Mouse (Mus musculus) ZHBTc4 (cell line): ENCODE measurements at regions not wholly inside any gene's neighbourhood (a gene's known extent, or its start where the extent isn't known, plus 50 kb on each side); places are given as distances from the start of the nearest gene placed in this dataset.
A peak's percentile ranks its signal among the peaks of the same experiment; 100 is the strongest.
"Not testable (repeated sequence)": the region's sequence is repeated elsewhere in the genome, so short reads cannot be mapped to it uniquely, and the experiment has no call there.

Experiments
- DNase-seq: peaks from one replicate; pipeline ENCODE4 v3.0.0-alpha.2; 2011; ENCODE audit warnings: low read depth, low spot score

DNA sequence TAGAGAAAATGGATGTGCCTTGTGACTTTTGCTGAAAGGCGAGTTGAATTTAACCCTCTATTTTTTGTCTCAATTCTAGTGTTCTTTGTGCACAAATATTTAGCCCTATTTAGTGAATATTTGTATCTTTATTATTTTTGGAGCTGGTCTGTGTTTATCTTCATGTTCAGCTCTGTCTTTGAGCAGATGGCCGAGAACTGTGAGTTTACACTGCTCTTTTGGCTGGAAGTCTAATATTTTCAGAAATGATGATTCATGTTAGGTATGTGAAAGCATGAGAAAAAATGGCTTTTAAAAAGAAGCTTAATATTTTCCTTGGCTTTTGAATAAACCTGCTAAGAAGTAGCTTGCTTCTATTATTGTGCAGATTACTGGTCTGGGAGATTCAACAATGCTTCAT, 505.4 kb downstream of the Sema5a start:
- no peak for DNase-seq

DNA sequence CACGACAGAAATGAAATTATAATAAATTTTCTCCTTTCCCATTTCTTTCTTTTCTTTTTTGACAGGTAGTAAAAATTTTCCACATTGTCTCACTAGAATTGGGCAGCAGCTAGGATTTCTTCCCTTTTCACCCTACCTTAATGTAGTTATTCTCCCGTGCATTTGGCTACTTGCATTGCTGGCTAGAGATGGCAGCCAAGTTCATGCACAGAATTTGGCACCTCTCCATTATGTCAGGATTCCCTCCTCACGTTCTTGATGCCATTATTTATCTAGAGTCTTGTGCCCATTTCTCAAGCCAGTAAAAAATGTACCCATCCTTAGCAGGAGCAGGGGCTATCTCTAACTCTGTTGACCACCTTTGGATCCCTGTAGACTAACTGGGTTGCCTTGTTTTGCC, 507.4 kb downstream of the Sema5a start:
- no peak for DNase-seq

DNA sequence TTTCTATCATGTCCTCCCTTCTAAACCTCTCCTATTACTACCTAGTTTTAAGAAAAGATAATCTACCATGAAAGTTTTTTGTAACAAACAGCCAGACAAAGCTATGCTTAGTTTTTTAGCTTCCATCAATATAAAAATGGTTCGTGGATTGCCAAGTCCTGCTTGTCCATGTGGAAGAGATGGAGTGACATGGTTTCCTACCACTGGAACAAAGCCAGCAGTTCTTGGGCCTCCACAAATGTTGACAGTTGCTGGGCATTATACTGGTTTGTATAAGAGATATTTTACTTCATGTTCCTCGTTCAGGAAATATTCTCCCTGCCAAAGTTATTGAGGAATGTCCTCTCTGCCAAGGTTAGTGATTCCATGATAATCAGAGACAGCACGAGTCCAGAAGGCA, 515.5 kb downstream of the Sema5a start:
- no peak for DNase-seq

DNA sequence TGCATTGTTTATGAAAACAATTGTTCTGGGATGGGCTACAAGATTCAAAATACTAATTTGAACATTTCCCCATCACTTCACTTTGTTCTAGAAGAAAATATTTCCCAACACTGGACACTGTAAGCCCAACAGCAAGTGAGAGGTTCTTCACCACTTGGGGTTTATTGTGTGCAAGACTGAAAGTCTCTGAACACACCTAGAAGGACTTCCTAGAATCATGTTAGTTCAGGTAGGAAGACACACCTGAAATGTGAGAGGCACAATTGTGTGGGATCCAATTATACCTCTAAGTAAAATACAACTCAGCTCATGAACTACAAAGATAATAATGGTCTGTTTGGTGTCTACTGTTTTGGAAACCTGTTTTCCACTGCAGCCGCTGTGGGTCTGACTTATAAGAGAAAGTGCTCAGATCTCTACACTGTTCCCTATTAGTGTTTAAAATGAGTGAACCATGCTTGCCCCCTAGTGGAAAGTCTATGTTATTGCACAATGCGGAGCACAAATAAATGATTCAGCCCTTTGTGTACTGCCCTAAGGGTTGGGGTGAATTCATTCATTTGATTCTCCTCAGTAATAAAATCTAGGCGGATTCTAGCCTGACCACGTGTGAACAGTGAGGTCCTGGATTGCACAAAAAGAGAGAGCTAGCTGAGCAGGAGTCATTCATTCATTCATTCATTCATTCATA, 521.5 kb downstream of the Sema5a start:
- peak; percentile 18 for DNase-seq

DNA sequence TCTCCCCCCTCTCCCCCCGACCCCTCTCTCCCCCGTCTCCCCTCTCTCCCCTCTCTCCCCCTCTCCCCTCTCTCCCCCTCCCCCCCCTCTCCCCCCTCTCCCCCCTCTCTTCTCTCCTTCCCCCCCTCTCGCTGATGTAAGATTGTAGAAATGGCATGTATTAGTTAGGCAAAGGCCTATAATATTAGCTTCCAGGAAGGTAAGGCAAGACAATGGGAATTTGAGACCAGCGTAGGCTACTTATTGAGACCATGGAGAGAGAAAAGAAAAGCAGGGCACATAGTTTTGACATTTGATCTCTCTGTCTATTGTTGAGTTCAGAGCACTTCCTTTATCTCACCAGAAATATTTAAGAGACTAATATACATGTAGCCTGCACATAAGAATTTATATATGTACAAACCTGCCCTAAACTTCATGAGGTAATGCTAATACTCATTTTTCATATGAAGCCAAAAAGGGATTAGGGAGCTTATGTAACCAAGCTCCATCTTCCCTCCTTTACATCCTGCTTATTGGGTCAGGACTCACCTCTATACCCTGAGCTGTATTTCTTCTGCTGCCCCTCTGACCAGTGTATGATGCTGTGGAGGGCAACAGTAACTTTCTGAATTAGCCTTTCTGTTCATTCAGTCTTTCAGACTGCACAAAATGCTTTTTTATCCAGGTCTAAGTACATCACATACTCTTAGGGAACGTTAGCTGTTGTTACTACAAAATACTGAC, 522.3 kb downstream of the Sema5a start:
- DNase-seq: no peak

DNA sequence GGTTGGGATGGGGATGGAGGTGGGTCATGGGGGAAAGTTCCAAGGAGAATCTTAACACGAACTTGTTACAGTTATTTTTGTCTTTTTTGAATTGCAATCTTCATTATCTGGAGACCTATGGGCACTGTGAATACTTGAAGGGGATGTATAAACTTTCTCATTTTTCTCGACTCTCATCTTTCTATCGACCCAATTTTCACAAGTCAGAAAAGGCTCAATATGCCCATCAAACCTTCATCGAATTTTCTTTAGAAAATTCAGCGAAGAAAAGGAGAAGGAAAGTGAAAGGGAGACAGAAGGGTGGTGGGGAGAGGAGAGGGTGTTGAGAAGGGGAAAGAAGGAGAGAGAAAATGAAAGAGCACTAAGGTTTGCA, 533.6 kb downstream of the Sema5a start:
- not testable (repeated sequence) for DNase-seq

DNA sequence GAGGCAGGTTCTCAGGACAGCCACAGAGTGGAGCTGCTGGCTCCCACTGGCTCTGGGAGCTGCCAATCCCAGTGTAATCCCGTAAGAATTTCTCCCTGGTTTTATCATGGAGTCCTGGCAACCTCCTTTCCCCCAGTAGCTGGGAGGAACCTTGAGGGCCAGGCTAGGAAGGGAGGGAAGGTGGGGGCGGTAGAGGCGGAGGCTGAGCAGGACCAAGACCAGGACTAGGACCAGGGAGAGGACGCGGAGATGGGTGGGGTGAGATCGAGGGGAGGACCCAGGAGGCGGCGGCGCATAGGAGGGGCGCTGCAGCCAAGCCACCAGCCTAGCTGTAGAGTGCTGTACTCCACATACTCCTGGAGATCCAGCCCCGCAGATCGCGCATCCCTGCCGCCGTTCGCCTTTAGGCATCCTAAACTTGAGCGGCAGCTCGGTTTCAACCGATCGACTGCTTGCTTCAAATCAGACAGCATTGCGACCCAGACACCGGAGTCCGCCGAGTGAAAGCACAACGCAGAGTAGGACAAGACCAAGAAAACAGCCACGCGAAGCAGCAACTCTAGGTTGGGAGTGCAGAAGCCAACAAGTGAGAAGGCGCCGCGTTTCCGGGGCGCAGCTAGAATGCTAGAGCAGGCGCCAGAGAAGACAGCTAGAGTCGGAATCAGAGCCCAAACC, 534.1 kb downstream of the Sema5a start:
- peak; percentile 69 for DNase-seq

DNA sequence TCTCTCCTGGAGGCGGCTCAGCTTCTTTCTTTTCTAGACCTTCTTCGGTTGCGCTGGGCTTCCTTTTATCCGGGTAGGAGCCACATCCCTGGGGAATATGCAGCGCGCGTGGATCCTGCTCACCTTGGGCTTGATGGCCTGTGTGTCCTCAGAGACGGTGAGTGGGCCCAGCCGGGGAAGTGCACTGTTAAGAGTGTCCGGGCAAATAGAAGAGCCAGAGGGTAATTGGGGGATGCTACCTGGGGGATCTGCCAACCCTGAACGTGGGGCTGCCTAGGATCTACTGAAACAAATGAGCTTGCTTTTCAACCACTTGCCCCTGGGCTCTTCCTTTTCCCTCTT, 534.6 kb downstream of the Sema5a start:
- not testable (repeated sequence) for DNase-seq

DNA sequence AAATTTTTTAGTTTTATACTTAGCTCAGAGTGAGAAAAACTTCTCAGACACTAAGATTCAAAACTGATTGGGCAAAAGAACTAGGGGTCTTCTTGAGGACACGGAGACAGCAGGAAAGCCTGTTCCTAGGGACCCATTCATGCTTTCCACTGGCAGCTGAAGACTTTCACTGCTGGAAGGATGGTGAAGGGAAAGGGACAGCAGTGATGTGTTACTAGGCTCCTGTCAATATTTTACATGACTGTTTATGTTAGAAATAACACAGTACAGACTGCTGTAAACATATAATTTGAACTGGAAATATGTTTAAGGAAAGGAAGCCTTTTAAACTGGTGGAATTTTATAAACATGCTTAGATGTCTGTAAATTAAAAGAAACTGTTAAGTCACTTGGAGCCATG, 537.0 kb downstream of the Sema5a start:
- DNase-seq: not testable (repeated sequence)

DNA sequence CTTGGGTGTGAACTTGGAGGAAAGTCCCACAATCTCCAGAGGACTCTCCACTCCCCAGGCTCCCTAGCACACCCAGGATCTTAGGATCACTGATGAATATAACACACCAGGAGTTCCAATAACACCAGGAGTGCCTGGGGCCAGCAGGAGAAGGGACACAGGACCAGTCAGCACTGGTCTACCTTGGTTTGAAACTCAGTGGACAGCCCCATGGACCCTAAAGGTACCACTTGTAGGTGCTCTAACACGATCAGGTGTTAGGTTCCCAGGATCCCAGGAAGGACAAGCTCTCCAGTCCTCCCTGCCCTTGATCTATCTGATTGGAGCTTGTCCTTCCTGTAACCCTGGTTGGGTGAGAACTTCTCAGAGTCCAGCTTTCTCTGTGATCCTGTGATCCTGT, 554.6 kb downstream of the Sema5a start:
- no peak for DNase-seq

DNA sequence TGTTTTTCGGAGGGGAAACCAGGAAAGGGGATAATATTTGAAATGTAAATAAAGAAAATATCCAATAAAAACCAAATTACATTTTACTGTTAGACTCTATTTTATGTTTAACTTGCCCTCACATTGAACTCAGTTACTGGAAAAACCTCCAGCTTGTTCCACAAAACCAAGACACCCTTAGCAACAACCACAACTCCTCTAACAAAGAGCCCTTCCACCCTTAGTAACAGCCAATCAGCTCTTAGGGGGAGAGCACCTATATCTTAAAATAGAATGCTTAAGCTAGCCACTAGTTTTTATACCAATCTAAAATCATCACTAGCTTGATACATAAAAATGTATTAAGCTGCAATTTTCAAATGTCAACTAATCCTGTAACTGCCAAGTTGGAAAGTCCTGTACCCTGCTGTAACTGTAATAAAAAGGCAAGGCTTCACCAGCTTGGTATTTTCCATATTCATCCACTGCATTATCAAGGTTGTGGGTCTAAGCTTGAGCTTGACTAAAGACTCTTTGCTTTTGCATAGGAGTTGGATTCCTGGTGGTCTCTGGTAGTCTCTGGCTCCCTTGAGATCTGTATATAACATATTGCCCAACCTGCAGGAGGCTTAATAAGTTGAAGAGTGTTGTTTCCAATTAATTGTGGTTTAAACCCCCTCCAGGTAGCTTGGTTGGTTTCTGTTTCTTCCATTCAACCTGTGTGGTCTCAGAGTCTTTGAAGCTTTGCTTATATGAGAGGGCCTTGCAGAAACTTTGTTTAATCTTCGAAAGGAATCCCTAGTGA, 566.4 kb downstream of the Sema5a start:
- DNase-seq: no peak

DNA sequence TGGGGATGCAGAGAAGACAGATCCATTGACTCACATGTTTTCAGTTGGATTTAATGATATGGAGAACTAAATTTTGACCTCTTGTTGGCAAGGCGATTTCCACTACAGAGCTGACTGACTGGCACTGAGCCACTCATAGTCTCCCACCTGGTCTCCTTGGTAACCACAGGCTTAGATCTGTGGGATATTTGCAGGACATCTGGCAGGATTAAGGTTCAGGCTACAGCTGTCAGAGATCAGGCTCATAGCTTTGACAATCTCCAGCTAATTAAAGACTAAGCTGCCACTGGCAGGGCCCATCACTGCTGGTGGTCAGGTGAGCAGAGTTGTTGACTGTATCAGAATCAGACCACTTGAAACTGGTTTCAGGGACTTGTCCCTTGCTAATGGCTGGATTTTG, 595.4 kb downstream of the Sema5a start:
- no peak for DNase-seq
